Mouse (Mus musculus) CH12.LX (cell line): ENCODE results near the gene AI464131. TPM values are rescaled to one million over a fixed set of nuclear protein-coding genes. Genes with fewer than 3 reads are reported as not detected.
A peak's percentile ranks its signal among the peaks of the same experiment; 100 is the strongest.

Experiments
- DNase-seq: peaks from one replicate; pipeline ENCODE4 v3.0.0-alpha.2; 2013; ENCODE audit errors: extremely low read depth
- H3K27ac ChIP-seq: 2 replicates; pipeline ENCODE4 v1.5.1; 2012; ENCODE audit warnings: low read depth, mild to moderate bottlenecking, control low read depth, moderate library complexity; ENCODE audit not compliant: insufficient read depth
- H3K27me3 ChIP-seq: replicated peaks from 2 replicates; pipeline ENCODE3; 2012; ENCODE audit warnings: inconsistent platforms
- H3K36me3 ChIP-seq, 2 experiments: replicated peaks in 1 of 2; 2 replicates each; pipeline versions ENCODE3 to v1.6.1; 2012; ENCODE audit warnings: inconsistent platforms in 1 of 2, low read length in 1 of 2, mild to moderate bottlenecking in 1 of 2, mixed read lengths in 1 of 2, moderate library complexity in 1 of 2; ENCODE audit not compliant: control insufficient read depth in 1 of 2, insufficient read depth in 1 of 2
- H3K4me1 ChIP-seq, 2 experiments: 2 replicates each; pipeline ENCODE4 v1.6.1; 2012; ENCODE audit warnings: inconsistent platforms in 1 of 2, moderate library complexity in 1 of 2; ENCODE audit not compliant: insufficient read depth in 2 of 2, control insufficient read depth in 1 of 2
- H3K4me2 ChIP-seq: 2 replicates; pipeline ENCODE4 v1.6.1; 2012; ENCODE audit warnings: low read depth, mild to moderate bottlenecking, control low read depth; ENCODE audit not compliant: poor library complexity, insufficient read depth, severe bottlenecking
- H3K4me3 ChIP-seq, 3 experiments: fragments of 150-350 bp in 1 of 3; sonication (generic) in 1 of 3; replicated peaks in 1 of 3; 2 replicates each; pipeline versions ENCODE3 to v1.5.1; 2011 to 2012; ENCODE audit warnings: low read depth in 2 of 3, low read length in 2 of 3, mild to moderate bottlenecking in 2 of 3, moderate library complexity in 2 of 3, control low read depth in 1 of 3, improper control_type of control experiment in 1 of 3, inconsistent platforms in 1 of 3, mixed read lengths in 1 of 3; ENCODE audit not compliant: poor library complexity in 1 of 3
- H3K79me2 ChIP-seq: replicated peaks from 2 replicates; pipeline ENCODE4 v1.6.1; 2012; ENCODE audit warnings: mild to moderate bottlenecking, moderate library complexity; ENCODE audit not compliant: control insufficient read depth, poor library complexity, insufficient read depth, severe bottlenecking; ENCODE audit errors: extremely low read depth
- H3K9ac ChIP-seq: 2 replicates; pipeline ENCODE4 v1.6.1; 2012; ENCODE audit warnings: low read depth, mild to moderate bottlenecking, control low read depth, moderate library complexity; ENCODE audit not compliant: insufficient read depth
- H3K9me3 ChIP-seq: replicated peaks from 2 replicates; pipeline ENCODE3; 2012; ENCODE audit warnings: low read length, inconsistent platforms, mixed read lengths
- BHLHE40 ChIP-seq: IDR thresholded peaks from 2 replicates; pipeline ENCODE4 v1.6.1; 2011; ENCODE audit warnings: mild to moderate bottlenecking, low read depth, low read length, improper control_type of control experiment
- CTCF ChIP-seq, 2 experiments: IDR thresholded peaks in 1 of 2; conservative IDR thresholded peaks in 1 of 2; 2 replicates each; pipeline ENCODE4 v1.5.1; 2011 to 2012; ENCODE audit warnings: low read depth in 2 of 2, low read length in 2 of 2, improper control_type of control experiment in 1 of 2, inconsistent platforms in 1 of 2, mild to moderate bottlenecking in 1 of 2, moderate library complexity in 1 of 2
- E2F4 ChIP-seq: IDR thresholded peaks from 2 replicates; pipeline ENCODE4 v1.6.1; 2011; ENCODE audit warnings: low read depth, low read length, improper control_type of control experiment; ENCODE audit not compliant: insufficient replicate concordance
- EP300 ChIP-seq: IDR thresholded peaks from 2 replicates; pipeline ENCODE4 v1.6.1; 2011; ENCODE audit warnings: low read length, improper control_type of control experiment
- HCFC1 ChIP-seq: IDR thresholded peaks from 2 replicates; pipeline ENCODE4 v1.6.1; 2012; ENCODE audit warnings: low read depth, mild to moderate bottlenecking, inconsistent platforms, low read length, improper control_type of control experiment
- JUND ChIP-seq: conservative IDR thresholded peaks from 2 replicates; pipeline ENCODE4 v1.6.1; 2011; ENCODE audit warnings: low read depth, low read length, improper control_type of control experiment
- MAFK ChIP-seq: IDR thresholded peaks from 2 replicates; pipeline ENCODE4 v1.6.1; 2011; ENCODE audit warnings: low read length, improper control_type of control experiment; ENCODE audit not compliant: insufficient replicate concordance
- MXI1 ChIP-seq: IDR thresholded peaks from 2 replicates; pipeline ENCODE4 v1.6.1; 2011; ENCODE audit warnings: mild to moderate bottlenecking, low read depth, low read length, improper control_type of control experiment
- NELFE ChIP-seq: IDR thresholded peaks from 2 replicates; pipeline ENCODE4 v1.6.1; 2011; ENCODE audit warnings: low read depth, low read length, improper control_type of control experiment
- NRF1 ChIP-seq: IDR thresholded peaks from 2 replicates; pipeline ENCODE4 v1.6.1; 2014; ENCODE audit warnings: low read depth, mild to moderate bottlenecking, inconsistent platforms, low read length, improper control_type of control experiment, moderate library complexity
- POLR2A ChIP-seq: IDR thresholded peaks from 2 replicates; pipeline ENCODE4 v1.6.1; 2011; ENCODE audit warnings: low read depth, mild to moderate bottlenecking, improper control_type of control experiment, low read length
- POLR2AphosphoS2 ChIP-seq: IDR thresholded peaks from 2 replicates; pipeline ENCODE4 v1.6.1; 2011; ENCODE audit warnings: low read depth, low read length, improper control_type of control experiment
- SIN3A ChIP-seq: IDR thresholded peaks from 2 replicates; pipeline ENCODE4 v1.6.1; 2012; ENCODE audit warnings: low read length, improper control_type of control experiment, inconsistent platforms
- TBP ChIP-seq: conservative IDR thresholded peaks from 2 replicates; pipeline ENCODE4 v1.6.1; 2011; ENCODE audit warnings: low read depth, low read length, improper control_type of control experiment
- TCF12 ChIP-seq: IDR thresholded peaks from 2 replicates; pipeline ENCODE4 v1.6.1; 2014; ENCODE audit warnings: low read depth, mild to moderate bottlenecking, inconsistent platforms, low read length, improper control_type of control experiment
- USF2 ChIP-seq: conservative IDR thresholded peaks from 2 replicates; pipeline ENCODE4 v1.6.1; 2011; ENCODE audit warnings: low read depth, low read length, improper control_type of control experiment
- ZC3H11A ChIP-seq: IDR thresholded peaks from 2 replicates; pipeline ENCODE4 v1.6.1; 2012; ENCODE audit warnings: low read depth, mild to moderate bottlenecking, inconsistent platforms, low read length, improper control_type of control experiment
- ZNF384 ChIP-seq: IDR thresholded peaks from 2 replicates; pipeline ENCODE4 v1.6.1; 2012; ENCODE audit warnings: low read depth, low read length, improper control_type of control experiment, inconsistent platforms
- dilution Hi-C: fragments of 300-500 bp; cut with MboI; formaldehyde crosslinking; loops from 2 replicates; pipeline ENCODE4 v1.14.3; 2020; ENCODE audit warnings: low sequenced_read_pairs; ENCODE audit not compliant: extremely low pct_unique_long_range_greater_than_20kb, extremely low pct_ligation_motif_present
- in situ Hi-C: fragments of 300-500 bp; cut with MboI; formaldehyde crosslinking; loops from 3 replicates; pipeline ENCODE4 v1.14.3; 2019; ENCODE audit warnings: low sequenced_read_pairs, low pct_ligation_motif_present, low pct_unique_long_range_greater_than_20kb, mixed read lengths
- polyA plus RNA-seq: library from polyadenylated mRNA; unstranded; fragments of >175 nt; gene quantifications from 2 replicates; pipeline ENCODE4 v1.2.1, GENCODE M21; 2012; ENCODE audit warnings: low read depth; ENCODE audit not compliant: insufficient read length
- total RNA-seq, 2 experiments: library from RNA; depleted of rRNA; stranded (reverse); fragments of 300-350 nt in 1 of 2; fragments of >200 nt in 1 of 2; gene quantifications; 2 replicates each; pipeline ENCODE4 v1.2.3; 2012 to 2014

AI464131 gene
- total and polyA plus RNA-seq, 3 experiments = 0.04 to 0.10 TPM; not detected in 1

GRCm38 (mm10) chr4:41504325-41504724, 1.4 kb upstream of the AI464131 start:
- DNase-seq = peak; percentile 8
- in situ Hi-C loops (no loop called here), dilution Hi-C loops (no loop called here)
- no peak overlapping the region for H3K4me2 ChIP-seq
- no peaks in the 10 kb centered on the region for H3K4me1 ChIP-seq
- TF ChIP-seq HCFC1 = no peak
- no peak for TF ChIP-seq SIN3A
- TF ChIP-seq ZNF384 = no peak
- no peak for TF ChIP-seq ZC3H11A
- no peak for TF ChIP-seq E2F4
- TF ChIP-seq EP300 = no peak
- peak in 1 of 2 experiments; percentile 42; a peak in 2 of 4 replicates for TF ChIP-seq CTCF (conservative IDR thresholded peaks at IDR 0.05 in 1 of 2, IDR thresholded peaks at IDR 0.05 in 1 of 2; ENCODE audit: low read depth in 2 of 2, low read length in 2 of 2)
- H3K27ac ChIP-seq = no peak overlapping the region
- H3K4me3 ChIP-seq = no peak overlapping the region
- no peaks in the 10 kb centered on the region for H3K36me3 ChIP-seq
- no peaks in the 10 kb centered on the region for H3K79me2 ChIP-seq
- peaks cover 10% of the 10 kb centered on the region for H3K9me3 ChIP-seq
- no peak overlapping the region for H3K9ac ChIP-seq
- H3K27me3 ChIP-seq = peaks cover 64% of the 10 kb centered on the region

- Histone ChIP-seq H3K4me3 (no peak overlapping the region), H3K4me1 (no peaks in the 10 kb centered on the region), H3K36me3 (no peaks in the 10 kb centered on the region), H3K27ac (no peak overlapping the region), H3K27me3 (peaks cover 44% of the 10 kb centered on the region), H3K79me2 (no peaks in the 10 kb centered on the region), H3K9me3 (peaks cover 24% of the 10 kb centered on the region), H3K4me2 (no peak overlapping the region), H3K9ac (no peak overlapping the region)
- TF ChIP-seq TCF12 (no peak), POLR2A (no peak), BHLHE40 (no peak), JUND (no peak), TBP (no peak), NRF1 (no peak), NELFE (no peak), CTCF (conservative IDR thresholded peaks at IDR 0.05 in 1 of 2, IDR thresholded peaks at IDR 0.05 in 1 of 2; ENCODE audit: low read depth in 2 of 2, low read length in 2 of 2) (no peak), USF2 (no peak), POLR2AphosphoS2 (no peak), MXI1 (no peak), MAFK (no peak)
- no peak for DNase-seq
- in situ Hi-C loops = no loop called here
- dilution Hi-C loops = no loop called here
These were observed 520 bp downstream of the AI464131 start for GRCm38 (mm10) chr4:41502171-41502940.
